Mouse (Mus musculus): ENCODE data around the gene Gclc.
A peak's percentile ranks its signal among the peaks of the same experiment; 100 is the strongest.

The Gclc gene

DNA sequence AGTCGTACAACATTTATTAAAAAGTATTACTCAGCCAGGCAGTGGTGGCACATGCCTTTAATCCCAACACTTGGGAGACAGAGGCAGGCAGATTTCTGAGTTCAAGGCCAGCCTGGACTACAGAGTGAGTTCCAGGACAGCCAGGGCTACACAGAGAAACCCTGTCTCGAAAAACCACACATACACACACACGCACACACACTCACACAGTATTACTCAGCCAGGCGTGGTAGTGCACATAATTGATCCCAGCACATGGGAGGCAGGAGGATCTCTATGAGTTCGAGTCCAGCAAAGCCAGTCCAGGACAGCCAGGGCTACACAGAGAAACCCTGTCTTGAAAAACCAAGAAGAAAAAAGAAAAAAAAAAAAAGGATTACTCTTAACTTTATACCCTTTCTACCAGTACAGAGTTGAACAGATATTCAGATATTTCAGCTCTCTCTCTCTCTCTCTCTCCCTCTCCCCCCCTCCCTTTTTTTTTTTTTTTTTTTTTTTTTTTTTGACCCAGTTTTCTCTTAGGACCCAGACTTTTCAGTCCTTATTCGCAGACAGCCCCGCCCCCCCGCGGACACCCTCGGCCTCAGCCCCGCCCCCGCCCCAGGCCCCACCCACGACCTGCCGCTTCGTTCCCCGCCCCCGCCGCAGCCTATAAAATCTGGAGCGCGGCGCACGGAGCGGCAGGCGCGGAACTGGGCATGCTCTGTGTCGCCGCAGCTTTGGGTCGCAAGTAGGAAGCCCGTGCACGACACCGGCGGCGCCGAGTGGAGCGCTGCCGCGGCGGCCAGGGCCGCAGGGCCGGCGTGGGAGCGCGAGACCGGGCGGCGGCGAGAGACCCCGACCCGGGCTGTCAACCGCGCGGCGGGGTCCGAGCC is at the start of gene Gclc:
Gene Gclc (plus strand): TSS at position 683 of the 875 bp plus-strand sequence.
- DNase-seq, result peak; percentile 95

DNA sequence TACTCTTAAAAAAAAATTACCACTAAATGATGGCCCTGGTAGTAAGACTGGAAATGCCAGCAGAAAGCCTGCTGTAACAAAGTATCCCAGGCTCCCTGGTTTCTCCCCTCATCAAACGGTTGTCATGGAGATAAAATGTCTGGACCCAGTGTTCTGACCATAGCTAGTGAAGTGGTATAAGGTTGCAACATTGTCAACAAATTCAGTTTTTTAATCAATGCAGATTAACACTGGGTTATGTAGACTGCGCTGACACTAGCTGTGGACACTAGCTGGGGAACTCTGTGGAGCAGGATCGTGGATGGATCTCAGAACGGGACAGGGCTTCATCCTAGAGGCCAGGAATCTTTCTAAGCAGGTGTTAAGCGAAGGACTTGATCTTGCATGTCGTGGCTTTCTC is 47.8 kb upstream of the Gclc start:
- DNase-seq, result no peak

DNA sequence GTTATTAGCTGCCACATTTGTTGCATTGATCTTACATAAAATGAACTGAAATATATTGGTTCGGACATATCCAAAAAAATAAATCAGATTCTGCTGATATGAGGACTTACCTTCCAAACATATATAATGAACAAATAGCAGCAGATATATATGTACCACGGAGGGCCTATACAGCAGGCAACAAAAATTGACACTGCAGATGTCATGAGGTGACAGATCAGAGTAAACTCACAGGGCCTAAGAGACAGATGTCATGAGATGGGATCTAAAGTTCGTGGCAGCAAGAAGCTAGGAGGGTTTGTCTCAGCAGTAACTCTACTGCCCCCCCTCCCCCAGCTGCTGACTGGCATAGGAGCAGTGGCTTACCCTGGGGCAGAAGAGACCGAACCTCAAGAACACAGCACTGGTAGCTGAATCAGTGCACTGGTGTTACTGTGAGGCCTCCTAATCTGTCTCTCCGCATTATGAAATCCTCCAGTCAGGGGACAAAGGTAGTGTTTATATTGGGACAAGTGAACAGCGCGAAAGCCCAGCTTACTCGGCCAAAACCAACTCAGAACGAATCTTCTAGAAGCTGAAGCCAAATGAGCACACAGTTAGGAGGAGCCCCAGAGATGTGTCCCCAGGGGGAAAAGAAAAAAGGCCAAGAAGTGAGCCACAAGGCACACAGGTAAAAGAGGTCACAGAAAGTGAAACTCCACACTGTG is 46.7 kb upstream of the Gclc start:
- DNase-seq, result peak; percentile 14

DNA sequence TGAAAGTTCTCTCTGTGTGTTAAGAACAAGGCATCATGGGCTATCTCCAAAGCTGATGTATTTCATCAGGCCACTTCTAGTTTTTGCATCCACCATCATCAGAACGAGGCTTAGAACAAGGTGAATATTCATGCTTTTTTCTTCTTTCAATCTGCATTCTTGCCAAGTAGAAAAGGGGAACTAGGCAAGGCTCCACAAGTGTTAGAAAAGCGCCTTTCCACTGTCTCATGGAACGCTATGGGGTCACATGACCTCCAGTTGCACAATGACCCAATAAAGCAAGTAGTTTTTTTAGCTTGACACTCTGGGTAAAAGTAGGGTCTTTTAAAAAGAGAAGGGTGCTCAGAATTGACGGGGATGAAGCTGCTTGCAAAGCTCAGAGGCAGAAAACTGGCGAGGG is 45.4 kb upstream of the Gclc start:
- DNase-seq, result no peak

DNA sequence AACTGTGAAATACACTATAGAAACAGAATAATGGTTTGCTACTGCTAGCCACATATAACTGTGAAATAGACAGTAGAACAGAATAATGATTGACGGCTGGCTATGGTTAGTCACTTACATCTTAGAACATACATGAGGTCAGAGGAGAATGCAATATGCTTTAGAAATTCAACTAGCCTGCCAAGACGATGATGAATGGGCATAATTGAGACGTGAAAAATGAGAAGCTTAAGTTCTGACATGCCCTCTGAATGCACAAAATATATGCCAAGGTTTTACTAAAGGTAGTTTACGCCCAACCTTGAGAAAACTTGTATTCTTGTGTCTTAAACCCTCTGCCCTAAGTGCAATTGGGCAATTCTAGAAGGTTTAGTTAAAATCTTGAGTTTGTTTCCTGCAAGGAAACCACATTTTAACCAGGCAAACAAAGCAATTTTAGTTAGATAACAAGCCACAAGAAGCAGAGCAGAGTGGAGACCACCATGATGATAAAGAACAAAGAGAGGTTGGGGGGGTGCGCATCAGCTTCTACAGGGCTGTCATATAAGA is 43.2 kb upstream of the Gclc start:
- DNase-seq, result no peak

DNA sequence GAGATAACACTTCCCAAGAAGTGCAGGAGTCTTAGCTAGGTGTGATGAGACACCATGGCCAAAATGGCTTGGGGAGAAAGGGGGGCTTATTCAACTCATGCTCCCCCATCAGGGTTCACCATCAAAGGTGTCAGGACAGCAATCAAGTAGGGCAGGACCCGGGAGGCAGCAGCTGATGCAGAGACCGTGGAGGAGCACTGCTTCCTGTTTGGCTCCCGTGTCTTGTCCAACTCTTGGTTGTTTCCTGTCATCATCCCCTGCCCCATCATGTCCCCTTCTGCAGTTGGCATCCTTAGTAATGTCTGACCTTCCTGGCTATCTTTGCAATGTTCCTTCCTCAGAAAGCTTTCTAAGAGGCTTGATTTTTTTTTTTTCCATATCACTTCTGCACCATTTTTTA is 41.5 kb upstream of the Gclc start:
- no peak for DNase-seq

DNA sequence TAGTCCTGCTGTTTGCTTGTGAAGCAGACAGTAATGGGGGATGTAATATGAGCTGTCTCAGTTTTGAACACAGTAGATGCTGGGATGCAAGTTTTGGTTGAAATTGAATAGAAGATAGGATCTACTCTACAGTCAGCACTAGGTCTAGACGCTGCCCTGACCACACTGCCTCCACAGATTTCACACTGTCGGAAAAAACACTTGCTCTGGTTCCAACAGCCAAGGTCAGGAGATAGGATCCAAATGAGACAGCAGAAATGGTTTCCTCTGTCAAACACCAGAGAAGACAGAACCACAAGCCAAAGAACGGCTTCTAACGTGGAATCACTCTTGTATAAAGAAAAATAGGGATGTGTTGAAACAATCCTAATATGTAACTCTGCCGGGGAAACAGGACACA is 41.0 kb upstream of the Gclc start:
- DNase-seq, result no peak

DNA sequence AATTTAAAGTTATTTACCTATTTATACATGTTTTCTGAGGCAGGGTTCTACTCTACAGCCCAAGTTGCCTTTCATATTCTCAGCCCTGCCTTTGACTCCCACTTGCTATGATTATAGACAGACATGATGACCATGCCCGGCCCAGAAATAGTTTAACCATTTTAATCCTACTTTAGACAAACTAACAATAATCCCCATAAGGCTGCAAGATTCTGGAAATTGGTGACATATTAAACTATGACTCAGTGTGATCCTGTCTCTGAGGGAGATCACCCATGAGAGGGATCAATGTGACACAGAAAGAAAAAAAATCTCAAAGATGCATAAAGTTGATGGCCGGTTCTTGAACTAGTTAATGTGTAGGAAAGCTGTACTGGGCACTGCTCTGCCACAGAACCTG is 39.1 kb upstream of the Gclc start:
- no peak for DNase-seq

DNA sequence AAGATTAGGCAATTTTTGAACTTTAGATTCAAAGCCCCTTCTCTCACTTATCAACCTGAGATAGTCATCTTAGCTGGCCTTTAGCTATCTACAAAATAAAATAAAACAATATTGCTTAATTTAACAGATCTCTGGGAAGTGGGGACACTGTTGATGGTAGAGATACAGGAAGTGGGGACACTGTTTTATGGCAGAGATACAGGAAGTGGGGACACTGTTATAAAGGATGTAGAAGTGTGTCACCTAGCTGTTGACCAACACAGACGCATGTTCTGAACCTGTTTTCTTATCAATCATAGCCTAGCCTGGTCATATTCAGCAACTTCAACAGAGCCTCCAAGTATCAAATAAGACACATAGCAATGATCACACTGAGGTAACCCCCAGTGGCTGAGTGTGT is 38.3 kb upstream of the Gclc start:
- no peak for DNase-seq

DNA sequence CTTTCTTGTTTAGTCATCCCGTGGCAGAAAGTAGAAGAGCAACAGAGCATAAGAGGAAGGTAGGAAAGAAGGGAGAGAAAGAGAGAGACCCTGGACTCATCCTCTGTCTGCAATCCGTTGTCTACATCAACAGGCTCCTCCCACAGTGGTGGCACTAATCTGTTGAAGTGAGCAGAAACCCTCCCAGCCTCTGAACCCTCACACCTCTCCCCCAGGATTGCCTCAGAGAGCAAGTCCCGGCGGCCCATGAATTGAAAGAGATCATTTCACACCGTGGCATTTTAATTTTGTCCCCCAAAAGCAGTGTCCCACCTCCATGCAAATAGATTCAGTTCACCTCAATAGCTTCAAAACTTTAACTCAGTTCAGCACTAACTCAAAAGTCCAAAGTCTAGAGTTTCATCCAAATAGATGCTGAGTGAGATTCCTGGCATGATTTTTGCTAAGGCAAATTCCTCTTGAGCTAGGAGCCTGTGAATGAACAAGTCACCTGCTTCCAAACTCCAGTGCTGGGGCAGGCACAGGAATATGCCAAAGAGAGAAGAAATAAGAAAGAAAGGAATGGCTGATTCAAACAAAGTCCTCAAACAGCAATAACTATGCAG is 36.4 kb upstream of the Gclc start:
- DNase-seq, result peak; percentile 65

DNA sequence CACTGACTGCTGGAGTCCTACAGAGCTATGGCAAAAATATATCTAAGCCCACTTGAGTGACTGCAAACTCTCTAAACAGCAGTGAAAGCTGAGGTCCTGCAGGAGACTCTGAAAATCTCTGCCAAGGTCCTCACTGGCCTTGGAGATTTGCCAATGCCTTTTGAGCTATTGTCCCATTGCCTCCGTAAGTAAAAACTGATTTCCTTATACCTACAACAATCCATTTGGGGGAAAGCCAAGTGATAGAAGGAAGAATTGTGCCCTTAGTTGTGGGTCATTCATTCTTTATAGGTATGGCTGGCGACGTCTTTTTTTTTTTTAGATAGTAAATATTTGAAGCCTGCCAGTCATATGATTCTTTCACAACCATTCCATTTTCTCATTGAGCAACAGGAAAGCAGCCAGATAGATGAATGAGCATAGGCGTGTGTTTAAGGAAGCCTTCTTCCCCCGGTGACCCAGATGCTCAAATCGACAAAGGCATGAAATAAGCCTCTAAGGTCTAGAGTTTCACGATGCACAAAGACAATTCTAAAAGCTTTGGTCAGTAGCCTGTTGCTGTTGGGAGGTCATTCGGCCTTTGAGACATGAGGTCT is 35.4 kb upstream of the Gclc start:
- DNase-seq, result peak; percentile 25

DNA sequence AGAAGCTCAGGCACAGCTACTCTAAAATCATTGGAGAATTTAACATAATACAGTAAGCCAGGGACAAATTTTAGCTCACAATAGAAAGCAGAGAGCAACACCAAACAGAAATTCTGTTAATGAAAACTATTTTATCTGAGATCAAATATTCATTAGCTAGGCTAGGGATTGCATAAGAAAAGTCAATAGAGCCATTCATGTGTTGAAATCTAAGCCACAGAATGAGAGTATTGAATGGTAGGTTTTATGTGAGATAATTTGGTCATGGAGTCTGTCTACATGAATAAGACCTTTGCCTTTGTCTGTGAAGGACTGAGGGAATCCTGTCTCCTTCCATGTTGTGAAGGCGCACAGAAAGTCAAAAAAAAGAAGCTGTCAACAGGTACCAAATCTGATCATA is 34.7 kb upstream of the Gclc start:
- DNase-seq, result no peak

DNA sequence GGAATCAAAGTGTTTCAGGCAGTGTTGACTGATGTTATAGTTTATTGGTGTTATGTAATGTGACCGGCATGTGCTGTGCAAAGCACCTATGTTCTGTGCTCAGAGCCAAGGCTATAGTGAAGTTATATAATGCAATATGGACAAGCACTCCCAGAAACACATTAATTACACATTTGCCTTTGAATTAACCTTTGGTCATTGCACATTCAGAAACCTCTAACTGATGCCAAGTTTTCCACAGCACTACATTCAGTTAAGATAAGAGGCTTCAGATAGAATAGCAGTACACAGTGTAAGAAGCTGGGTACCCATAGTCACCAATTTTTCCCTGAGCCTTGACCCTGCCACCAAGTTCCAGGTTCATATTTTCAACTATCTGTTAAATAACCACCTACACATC is 32.0 kb upstream of the Gclc start:
- DNase-seq, result no peak

DNA sequence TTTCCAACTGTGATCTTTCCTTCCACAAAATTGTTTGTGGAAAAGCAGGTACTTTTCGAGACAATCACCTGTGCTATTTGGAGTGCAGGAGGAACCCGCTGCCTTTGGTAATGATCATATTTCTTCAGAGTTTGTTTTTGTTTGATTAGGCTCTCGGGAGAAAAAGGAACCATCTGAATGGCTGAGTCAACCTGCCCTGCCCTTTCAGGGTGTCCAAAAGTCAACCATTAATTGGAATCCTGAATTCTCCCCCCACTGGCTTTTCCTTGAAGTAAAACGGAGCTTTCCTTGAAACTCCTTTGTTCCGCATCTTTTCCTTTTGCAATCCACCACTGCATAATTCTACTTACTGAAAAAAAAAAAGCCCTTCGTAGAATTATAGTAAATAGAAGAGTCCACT is 30.1 kb upstream of the Gclc start:
- DNase-seq, result no peak

DNA sequence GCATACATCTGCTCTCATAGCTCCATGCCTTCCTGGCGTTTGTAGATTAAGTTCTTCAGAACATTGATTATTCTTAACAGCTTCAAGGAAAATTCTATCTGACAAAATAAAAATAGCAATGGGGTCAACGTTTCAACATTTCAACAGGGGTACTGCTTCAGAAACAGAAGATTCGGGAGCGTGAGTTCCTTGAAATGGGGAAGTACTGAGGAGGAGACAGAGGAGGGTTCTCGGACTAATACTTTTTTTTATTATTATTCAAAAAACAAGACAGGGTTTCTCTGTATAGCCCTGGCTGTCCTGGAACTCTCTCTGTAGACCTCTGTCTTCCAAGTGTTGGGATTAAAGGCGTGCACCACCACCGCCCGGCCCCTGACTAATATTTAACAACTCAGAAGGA is 28.9 kb upstream of the Gclc start:
- no peak for DNase-seq

DNA sequence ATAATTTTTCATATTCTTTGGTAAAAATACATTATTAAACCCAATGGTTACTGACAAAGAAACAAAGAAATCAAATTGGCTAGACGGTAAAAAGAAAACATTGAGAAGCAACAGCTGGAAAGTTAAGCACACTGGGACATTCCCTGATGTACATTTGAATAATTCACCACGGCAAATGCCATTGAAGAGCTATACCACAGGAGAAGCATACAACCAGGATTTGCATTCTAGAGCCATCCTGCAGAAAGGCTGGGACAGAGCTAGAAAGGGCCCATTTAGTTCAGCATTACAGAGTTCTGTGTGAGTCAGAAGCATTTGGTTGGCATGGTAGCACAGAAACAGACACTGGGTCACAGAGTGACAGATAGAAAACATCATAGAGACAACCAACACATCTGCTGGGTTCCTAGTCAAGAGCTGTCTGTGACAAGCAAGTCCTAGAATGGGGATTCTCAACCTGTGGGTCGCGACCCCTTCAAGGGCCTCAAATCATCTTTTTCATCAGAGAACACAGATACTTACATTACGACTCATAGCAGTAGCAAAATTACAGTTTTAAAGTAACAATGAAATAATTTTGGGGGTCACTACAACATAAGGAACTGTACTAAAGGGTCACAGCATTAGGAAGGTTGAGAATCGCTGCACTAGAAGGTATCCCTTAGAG is 28.2 kb upstream of the Gclc start:
- DNase-seq, result no peak

DNA sequence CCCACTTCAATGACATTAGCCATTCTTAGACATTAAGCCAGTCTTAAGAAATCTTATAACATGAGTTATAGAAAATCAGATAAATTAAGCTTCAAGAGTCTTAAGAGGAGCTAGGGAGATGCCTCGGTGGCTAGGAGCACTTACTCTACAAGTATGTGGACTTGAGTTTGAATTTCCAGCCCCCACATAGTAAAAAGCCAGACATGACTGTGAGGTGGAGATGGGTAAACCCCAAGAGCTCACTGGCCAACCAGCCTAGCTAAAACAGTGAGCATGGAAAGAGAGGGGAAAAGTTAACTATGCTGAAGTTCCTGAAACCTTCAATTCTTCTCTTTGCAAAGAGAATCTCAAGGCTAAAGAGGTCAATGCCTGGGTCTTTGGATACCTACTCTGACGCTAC is 27.3 kb upstream of the Gclc start:
- DNase-seq, result no peak

DNA sequence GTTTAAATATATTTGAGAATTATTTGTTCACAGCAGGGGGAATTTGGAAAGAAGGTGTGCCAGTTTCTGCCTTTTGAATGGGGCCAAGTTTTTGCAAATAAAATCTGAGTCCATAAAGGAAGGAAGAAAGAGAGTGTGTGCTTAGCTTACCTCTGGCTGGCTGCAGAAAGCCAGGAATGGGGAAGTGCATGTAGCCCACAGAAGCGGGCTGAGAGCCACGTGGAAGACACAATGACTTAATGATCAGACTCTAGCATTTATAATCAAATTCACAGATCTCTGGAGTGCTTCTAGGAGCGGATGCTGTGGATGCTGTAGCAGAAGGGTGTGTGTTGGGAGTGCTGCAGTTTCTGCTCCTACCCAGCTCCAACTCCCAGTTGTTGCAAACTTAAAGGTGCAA is 22.3 kb upstream of the Gclc start:
- no peak for DNase-seq

DNA sequence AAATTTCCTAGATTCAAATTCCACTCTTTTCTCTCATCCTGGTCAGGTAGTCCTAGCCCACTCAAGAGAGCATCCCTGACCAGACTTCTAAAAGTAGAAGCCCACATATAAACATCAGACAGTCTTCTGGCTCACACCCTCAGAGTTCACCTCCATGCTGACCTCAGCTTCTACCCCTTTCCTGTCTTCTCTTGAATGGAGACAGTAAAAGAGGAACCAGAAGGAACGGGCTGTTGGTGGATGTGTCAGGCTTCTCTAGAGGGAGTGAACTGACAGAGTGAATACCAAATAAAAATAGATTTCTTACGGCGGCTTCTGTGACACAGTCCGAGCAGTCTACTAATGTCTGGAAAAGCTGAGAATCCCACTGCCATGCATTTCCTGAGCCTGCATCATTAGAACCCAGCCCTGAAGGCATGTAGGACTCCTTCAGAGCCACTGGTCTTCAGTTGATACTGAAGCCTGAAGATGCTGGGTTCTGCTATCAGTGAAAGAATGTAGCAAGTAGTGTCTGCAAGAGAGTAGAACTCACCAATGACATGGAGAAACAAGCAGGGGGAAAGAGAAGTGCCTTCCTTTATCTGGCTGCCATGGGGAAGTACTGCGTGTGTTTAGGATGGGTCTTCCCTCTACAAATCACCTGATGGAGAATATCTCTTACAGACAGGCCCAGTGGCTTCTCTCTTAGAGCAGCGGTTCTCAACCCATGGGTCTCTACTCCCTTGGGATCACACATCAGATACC is 16.9 kb upstream of the Gclc start:
- no peak for DNase-seq

DNA sequence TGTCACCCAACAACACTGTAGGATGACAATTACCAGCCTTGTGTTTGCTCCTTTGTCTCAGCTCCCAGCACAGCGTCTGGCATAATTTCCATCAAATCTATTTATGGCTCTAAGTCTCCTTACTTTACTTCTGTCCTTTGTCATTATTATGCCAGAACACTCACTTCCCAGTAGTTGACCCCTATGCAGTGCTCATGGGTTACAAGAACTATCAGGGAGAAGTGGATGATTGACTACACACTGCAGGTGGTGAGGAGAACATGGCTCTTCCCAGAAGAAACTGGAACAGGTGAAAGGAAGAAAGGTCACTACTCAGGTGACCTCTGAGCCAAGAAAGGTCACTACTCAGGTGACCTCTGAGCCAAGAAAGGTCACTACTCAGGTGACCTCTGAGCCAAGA is 12.9 kb upstream of the Gclc start:
- no peak for DNase-seq

DNA sequence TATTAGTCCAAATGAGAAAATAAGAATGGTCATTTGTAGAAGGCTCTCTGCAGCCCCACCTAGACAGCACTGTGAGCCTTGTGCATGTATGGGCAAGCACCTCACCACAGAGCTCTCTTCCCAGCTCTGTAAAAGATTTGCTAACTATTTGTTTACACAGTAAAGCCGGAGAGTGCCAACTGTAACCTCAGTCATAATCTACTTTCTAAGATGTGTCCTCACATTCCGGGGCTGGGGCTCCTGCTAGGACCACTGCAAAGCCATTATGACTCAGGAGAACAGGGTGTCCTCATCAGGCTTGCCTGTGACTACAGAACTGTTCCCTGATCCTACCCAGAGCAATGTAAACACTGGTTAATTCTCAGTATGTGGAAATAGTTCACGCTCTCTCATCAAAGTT is 9.5 kb upstream of the Gclc start:
- peak; percentile 36 for DNase-seq

DNA sequence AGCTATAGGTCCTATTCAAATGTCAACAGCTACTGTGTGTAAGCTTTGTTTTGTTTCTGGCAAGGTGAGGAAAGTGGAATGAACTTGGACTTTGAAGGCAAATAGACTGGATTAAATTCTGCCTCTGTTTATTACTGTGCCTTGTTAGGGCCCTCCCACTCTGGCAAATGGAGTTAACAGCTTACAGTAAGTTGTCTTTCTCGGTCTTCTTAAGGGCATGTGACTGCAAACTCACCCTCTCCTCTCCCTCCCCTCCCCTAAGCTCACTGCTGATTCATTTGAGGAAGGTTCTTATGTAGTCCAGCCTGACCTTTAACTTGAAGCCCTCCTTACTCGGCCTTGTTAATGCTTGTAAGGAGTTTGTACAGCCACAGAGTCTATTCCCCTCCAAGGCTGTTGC is 8.0 kb upstream of the Gclc start:
- no peak for DNase-seq
